Mouse (Mus musculus) gastrocnemius, postnatal 14 days (tissue): ENCODE results near the gene Kif21a. TPM values are rescaled to one million over a fixed set of nuclear protein-coding genes. Genes with fewer than 3 reads are reported as not detected.
A peak's percentile ranks its signal among the peaks of the same experiment; 100 is the strongest.

ENCODE experiments used
- DNase-seq: peaks from one replicate; pipeline ENCODE4 v3.0.0; 2021; ENCODE audit warnings: mixed read lengths
- intact Hi-C: fragments of 180-260 bp; cut with DNase I; formaldehyde crosslinking; loops from one replicate; pipeline ENCODE4 v1.15.1; 2025; ENCODE audit warnings: low total_unique reads
- total RNA-seq, 2 experiments: library from RNA; stranded (reverse); gene quantifications; 2 replicates each; pipeline ENCODE4 v1.2.3; 2021

Gene Kif21a
- total RNA-seq, 2 experiments from 2014 or later, result 5.7 to 6.8 TPM

- intact Hi-C loops, result no loop called here
- no peak for DNase-seq
Observed at GRCm38 (mm10) chr15:90963320-90963719, 86.4 kb downstream of the Kif21a start.

GRCm38 (mm10) chr15:90962548-90962947, 87.2 kb downstream of the Kif21a start:
- DNase-seq, result no peak
- intact Hi-C loops, result no loop called here

GRCm38 (mm10) chr15:90960831-90961554, 88.8 kb downstream of the Kif21a start:
- intact Hi-C loops, result no loop called here
- no peak for DNase-seq

- intact Hi-C loops, result no loop called here
- no peak for DNase-seq
Observed at GRCm38 (mm10) chr15:90951383-90951782, 98.4 kb downstream of the Kif21a start.

GRCm38 (mm10) chr15:90938469-90938868, 111.3 kb downstream of the Kif21a start:
- DNase-seq, result no peak
- intact Hi-C loops, result loop anchor here (10.0 kb wide), 1 partner anchor 704 kb away; no protein-coding TSS in a partner anchor

- DNase-seq, result peak; percentile 27
- intact Hi-C loops, result loop anchor here (10.0 kb wide), 1 partner anchor 701 kb away; no protein-coding TSS in a partner anchor
Observed at GRCm38 (mm10) chr15:90935579-90935978, 114.2 kb downstream of the Kif21a start.

GRCm38 (mm10) chr15:90931451-90931850, 118.3 kb downstream of the Kif21a start:
- intact Hi-C loops, result loop anchor here (10.0 kb wide), 1 partner anchor 697 kb away; no protein-coding TSS in a partner anchor
- DNase-seq, result no peak

- intact Hi-C loops, result no loop called here
- DNase-seq, result no peak
Observed at GRCm38 (mm10) chr15:90929043-90929442, 120.7 kb downstream of the Kif21a start.

GRCm38 (mm10) chr15:90896480-90896879, 153.3 kb downstream of the Kif21a start:
- intact Hi-C loops, result no loop called here
- no peak for DNase-seq

GRCm38 (mm10) chr15:90887466-90887865, 162.3 kb downstream of the Kif21a start:
- intact Hi-C loops, result no loop called here
- DNase-seq, result no peak

Other genes starting within 250 kb of the Kif21a start
- gene Abcd2, start 141.9 kb upstream of the Kif21a start, total RNA-seq, result 10 to 100 TPM; 17.2 TPM
- gene CN725425, start 149.5 kb upstream of the Kif21a start, total RNA-seq, result under 1 TPM in 1 of 2 experiments, not detected in 1; 0.22 TPM